Mouse (Mus musculus) embryo, embryonic 10 days (tissue): ENCODE data around the gene Olfr520.
"Not testable (repeated sequence)": the region's sequence is repeated elsewhere in the genome, so short reads cannot be mapped to it uniquely, and the experiment has no call there.

Source experiments
- DNase-seq: peaks from one replicate; pipeline ENCODE4 v3.0.0-alpha.2; 2015; ENCODE audit warnings: low spot score

Gene Olfr520

DNA sequence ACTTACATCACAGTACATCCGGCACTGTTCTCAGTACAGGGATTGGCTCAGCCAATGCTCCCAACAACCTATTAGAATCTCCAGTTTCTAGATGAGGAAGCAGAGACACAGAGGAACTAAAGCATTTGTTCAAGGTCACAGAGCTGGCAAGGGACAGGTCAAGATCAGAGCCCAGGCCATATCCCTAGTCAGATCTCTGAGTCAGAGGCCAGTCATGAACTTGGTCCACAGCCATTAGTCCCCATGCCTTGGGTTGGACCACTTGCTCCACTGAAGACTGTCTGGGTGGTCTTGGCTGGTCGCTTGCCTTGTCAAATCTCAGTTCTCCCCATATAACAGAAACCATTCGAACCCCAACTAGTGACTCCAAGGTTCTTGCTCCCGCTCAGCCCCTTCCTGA, 17.6 kb upstream of the Olfr520 start:
- no peak for DNase-seq

DNA sequence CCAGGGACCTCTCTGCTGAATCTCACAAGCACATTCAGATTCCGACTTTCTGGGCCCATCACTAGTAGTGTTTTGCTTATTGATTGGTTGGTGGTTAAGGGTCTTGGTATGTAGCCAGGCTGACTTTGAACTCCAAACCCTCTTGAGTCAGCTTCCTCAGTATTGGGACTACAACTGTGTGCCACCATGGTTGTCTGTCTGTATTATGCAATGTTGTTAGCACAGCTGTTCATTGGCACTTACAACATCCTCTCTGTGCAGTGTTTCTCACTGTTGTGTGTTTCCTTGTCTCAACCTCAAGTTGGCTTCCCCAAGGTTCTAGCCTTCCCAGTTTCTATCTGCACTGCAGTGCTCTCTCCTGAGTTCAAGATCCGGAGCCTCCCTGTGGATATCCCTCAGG, 13.5 kb upstream of the Olfr520 start:
- no peak for DNase-seq

DNA sequence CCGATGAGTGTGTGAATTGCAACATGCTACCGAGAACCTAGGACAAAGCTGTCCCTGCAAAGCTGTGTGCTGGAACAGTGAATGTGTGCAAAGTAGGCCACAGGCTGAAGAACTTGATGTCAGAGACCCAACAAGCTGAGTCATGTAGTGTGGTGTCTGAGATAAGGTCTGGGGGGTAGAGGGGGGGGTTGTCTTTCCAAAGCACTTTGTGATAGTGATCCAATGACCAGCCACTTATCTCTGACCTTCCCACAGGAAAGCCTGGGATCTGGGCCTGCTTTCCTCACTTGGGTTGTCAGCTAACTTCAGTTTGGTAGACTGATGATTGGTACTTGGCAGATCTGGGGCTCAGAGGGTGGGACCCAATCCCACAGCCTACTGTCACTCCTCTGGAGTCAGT, 4.5 kb downstream of the Olfr520 start:
- no peak for DNase-seq

DNA sequence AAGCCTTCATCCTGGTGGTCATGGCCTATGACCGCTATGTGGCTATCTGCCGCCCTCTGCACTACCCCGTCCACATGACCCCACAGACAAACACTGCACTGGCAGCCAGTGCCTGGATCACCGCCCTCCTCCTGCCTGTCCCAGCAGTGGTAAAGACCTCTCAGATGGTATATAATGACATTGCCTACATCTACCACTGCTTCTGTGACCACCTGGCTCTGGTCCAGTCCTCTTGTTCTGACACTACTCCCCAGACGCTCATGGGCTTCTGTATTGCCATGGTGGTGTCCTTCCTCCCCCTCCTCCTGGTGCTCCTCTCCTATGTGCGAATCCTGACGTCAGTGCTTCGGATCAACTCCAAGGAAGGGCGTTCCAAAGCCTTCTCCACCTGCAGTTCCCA, 5.4 kb downstream of the Olfr520 start:
- DNase-seq = not testable (repeated sequence)

DNA sequence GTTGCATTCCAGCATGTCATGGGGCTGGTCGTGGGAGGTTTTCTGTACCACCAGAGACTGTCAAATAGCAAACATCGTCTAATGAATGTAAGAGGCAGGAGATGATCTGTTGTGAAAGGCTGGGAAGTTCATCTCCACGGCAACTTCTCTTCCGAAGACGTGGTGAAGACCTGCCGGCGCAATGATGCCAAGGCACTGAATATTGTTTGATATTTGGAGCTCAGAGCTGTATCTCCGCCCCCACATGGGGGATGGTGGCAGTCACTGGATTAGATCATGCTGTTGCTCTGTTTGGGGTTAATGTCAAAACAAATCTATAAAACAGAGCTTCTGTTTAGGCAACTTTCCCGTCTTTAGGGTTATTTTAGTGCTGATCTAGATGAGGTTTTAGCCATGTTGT, 9.2 kb downstream of the Olfr520 start:
- DNase-seq = no peak

DNA sequence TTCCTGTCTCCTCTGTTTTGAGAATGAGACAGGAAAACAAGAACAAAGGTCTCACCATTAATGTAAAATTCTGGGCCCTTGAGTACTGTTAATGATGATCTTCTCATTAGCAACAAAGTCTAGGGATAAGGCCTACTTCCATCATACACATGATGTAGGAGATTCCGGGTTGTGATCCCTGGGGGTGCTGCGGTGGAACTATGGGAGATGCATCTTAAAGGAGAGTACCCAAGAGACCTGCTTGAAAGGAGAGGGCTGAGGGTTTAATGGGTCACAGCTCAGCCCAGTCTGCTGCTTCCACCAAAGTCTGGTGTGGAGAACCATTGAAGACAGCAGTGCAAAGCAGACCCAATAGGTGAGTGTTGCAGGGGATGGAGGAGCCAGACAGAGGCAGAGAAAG, 33.1 kb downstream of the Olfr520 start, which contains the start of gene Olfr521:
Gene Olfr521, plus strand, starts transcription at position 301 of the 400 bp plus-strand sequence.
- no peak for DNase-seq

DNA sequence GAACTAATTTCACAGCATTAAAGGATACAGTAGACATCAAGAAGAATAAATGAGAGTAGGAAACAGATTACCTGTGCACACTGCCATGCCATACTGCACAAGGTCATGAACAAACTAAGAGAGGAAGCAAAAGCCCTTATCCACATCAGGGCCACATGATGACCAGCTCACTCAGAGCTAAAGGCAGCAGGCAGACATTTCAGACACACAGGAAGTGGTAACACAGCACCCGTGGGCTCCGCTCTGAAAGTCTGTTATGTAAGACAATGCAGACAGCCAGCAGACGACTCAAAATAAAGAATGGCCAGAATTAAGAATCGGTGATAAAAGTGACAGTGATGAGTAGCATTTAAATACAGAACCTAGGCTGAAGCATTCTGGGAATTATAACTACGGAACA, 51.3 kb downstream of the Olfr520 start:
- DNase-seq = no peak

DNA sequence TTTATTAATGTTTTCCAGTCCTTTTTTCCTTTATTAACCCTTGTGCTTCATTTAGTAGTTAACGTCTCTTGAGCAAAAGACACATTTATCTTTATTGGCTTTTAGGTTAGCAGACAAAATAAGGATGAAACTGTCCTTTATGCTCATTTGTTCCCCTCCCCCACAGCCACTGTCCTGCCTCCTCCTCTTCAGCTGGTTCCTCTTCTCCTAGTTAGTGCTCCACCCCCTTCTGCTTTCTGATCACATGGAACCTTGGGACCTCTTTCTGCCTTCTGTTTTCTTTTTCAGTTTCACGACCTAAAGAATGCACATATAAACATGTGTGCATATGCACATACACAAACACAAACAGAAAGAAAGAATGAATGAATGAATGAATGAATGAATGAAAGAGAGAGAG, 51.8 kb downstream of the Olfr520 start:
- no peak for DNase-seq

DNA sequence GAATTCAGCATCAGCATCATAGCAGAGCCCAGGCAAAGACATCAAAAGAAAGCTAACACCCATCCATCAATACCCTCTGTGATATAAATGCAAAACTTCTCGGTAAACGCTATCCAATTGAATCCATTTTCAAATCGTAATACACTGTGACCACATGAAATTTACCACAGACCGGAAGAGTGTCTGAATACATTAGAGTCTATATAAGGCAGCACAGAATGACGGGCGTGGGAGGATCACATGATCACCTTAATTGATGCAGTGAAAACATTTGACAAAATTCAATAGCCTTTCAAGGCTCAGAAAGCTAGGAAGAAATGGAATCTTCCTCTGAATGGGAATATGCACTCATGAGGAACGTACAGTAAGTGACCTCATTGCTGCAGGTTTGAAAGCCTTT, 53.3 kb downstream of the Olfr520 start:
- no peak for DNase-seq

DNA sequence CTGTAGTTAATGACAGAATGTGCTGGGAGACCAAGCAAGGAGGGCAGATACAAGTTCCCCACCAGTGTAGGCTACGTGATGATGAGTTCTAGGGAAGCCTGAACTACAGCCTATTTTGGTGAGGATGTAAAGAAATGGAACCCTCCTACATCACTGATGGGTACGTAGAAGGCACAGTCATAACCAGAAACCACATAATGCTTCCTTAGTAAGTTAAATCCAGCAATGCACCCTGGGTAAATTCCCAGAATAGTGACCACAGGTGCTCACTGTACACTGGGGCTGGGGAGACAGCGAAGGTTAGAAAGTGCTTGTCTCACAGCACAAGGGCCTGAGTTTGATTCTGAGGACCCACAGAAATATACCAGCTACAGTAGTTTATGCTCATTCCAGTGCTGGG, 55.5 kb downstream of the Olfr520 start:
- no peak for DNase-seq
